In the genomic region with DNA sequence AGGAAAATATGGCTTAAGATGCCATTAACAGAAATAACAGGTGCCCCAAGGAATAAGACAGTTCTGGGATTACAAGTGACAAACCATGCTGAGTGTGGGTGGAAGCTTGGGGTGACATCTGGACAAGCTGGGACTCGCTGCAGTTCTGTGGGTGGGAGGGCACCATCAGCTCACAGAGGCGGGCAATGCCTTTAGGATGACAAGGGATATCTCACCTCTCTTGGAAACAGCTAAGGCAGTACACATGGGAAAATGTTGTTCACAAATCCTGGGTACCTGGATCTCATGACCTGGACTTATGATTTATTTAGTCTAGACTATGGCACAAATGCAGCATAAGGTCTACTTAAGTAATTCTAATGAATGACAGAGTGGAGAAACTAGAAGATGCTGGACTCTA, we compare ENCODE assay signal across 14 mouse cellular contexts.
"Had no signal": no experiment of that assay in that cellular context is flagged by ENCODE, and none has a peak within 500 bp of the region (broad histone marks: within the 10 kb centered on the region; RNA-seq: fewer than 3 reads in every experiment).

No protein-coding gene starts in this region.

- H3K4me3 ChIP-seq: limb, embryonic 12.5 days; liver, embryonic 13.5 days; lung, embryonic 15.5 days; megakaryocyte, embryonic 14.5 days; midbrain, embryonic 15.5 days; neural tube, embryonic 12.5 days; stomach, embryonic 15.5 days had no signal

- DNase-seq: kidney, adult 8-10 months; kidney, postnatal 25 days; liver; liver, embryonic 13.5 days; liver, postnatal 0 days; lung, postnatal 14 days; thymus, postnatal 4 days had no signal

- H3K27ac ChIP-seq: limb, embryonic 12.5 days; liver, embryonic 13.5 days; lung, embryonic 15.5 days; macrophage; midbrain, embryonic 15.5 days; neural tube, embryonic 12.5 days; stomach, embryonic 15.5 days had no signal
